Mouse (Mus musculus) regulatory T cell (primary cell): ENCODE measurements around the gene Tmem132d.

Experiments
- in situ Hi-C: fragments of 300-600 bp; cut with MboI, MseI; formaldehyde crosslinking; loops from one replicate; pipeline ENCODE4 v1.15.1; 2025; ENCODE audit warnings: high pct_unique_total_duplicates

Gene Tmem132d

DNA sequence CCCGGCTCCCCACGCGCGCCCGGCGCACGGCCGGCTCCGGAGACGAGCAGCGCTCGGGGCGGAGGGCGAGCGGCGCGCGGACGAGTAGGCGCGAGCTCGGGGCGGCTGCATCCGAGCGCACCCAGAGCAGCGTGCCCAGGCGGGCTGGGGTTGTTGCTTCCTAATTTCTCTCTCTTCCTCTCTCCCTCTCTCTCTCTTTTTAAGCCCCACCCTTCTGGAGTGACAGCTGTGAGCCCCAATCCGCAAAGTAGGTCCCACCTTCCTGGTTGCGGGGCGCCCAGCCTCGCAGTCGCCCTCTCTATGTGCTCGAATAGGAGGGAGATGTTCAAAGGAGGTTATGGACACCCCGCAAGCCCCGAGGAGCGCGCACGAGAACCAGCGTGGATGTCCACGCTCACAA lies at the start of gene Tmem132d:
Tmem132d (minus strand) TSS at position 162 of the 400 bp plus-strand sequence.
- in situ Hi-C loops, result no loop called here

DNA sequence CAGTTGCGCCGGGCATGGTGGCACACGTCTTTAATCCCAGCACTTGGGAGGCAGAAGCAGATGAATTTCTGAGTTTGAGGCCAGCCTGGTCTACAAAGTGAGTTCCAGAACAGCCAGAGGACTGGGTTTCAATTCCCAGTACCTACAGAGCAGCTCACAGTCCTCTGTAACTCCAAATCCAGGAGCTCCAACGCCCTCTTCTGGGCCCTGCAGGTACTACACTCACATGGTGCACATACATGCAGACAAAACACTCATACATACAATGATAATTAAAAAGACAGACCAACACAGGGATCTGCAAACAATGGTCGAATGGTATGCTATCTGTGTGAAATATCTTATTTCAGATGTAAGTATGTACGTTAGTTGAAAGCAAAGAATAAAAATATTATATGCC lies 47.9 kb upstream of the Tmem132d start:
- in situ Hi-C loops, result no loop called here

- in situ Hi-C loops, result no loop called here
These were observed 42.5 kb upstream of the Tmem132d start for GRCm38 (mm10) chr5:128475372-128475771.

- in situ Hi-C loops, result no loop called here
These were observed 36.9 kb upstream of the Tmem132d start for GRCm38 (mm10) chr5:128469812-128470211.

DNA sequence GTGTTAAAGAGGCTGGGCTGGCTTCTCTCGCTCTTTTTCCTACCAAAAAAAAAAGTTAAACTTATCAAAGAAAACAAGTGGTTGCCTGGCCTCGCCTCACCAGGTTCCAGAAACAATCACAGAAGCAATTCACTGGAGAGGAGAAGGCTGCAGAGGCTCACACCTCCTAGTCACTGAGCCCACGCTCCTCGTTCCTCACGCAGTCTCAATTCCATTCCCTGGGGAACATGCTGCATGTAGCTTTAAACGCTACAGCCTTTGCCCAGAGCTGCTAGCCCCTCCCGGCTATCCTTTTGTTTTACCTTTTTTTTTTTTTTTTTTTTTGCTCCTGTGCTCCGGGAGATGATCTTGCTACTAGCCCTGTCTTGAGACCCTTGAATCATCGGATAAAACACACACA lies 31.6 kb upstream of the Tmem132d start:
- in situ Hi-C loops, result no loop called here

DNA sequence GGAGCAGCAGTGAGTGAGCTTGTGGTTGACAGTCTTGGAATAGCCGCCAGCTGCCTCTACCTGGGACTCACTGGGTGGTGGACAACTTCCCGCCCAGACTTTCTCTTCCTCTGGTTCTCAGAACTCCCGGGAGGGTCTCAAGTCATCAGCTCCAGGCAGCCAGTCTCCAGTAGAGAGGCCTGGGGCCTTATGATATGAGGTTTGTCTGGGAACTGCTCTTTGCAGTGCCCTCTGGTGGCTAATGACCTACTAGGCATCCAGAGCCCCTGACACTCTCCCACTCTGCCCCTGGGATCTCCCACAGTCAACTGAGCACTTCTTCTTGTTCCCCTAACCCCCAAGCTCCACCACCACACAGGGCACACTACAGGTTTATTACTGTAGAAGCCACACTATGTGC lies 27.7 kb upstream of the Tmem132d start:
- in situ Hi-C loops, result no loop called here

DNA sequence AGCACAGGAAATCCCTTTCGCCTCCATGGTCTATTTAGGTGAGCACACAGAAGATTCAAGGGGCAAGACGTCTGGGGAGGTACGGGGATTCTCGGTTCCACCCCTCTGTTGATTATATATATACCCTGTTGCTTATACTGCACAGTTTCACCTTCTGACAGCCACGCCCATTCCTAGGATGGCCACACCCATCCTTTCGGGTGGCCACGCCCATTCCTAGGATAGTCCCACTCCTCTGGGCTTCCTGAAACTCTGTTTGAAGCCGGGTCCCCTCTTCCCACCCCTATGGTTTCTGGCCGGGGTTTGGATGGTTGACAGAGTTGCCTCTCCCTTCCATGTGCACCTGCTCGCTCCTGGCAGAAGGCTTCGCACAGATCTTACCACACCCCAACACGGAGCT lies 22.9 kb upstream of the Tmem132d start:
- in situ Hi-C loops, result no loop called here

DNA sequence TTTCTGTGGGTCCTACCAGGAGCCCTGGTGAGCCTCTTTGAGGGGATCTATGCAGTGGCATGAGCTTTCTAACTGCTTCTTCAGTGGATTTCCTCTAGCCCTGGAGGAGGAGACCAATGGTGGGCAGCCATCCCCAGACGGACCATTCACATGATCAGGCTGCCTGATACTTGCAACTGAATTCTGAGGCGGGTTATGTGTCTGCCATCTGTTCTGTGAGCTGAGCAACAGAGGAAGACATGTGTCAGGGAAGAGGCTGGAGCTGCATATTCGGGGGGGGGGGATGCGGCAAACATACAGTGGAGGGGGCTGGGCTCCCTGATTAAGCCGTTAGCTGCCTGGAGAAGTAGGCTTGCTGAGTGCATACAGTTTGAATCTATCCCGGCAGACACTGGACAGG lies 19.3 kb upstream of the Tmem132d start:
- in situ Hi-C loops, result no loop called here

DNA sequence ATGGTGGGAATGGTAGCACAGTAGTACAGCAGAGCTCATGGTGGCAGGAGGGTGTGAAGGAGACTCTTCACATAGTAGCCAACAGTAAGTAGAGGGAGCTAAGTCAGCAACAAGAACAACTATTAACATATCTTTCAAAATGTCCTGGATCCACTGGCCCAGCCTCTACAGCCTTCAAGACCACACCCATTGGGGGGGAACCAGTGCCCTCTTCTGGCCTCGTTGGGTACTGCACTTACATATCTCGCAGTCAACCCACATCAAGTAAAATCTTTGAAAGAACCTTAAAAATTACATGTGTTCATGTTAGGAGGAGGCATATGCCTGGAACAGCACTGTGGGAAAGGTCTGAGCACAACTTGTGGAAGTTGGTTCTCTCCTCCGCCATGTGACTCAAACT lies 17.9 kb upstream of the Tmem132d start:
- in situ Hi-C loops, result no loop called here

DNA sequence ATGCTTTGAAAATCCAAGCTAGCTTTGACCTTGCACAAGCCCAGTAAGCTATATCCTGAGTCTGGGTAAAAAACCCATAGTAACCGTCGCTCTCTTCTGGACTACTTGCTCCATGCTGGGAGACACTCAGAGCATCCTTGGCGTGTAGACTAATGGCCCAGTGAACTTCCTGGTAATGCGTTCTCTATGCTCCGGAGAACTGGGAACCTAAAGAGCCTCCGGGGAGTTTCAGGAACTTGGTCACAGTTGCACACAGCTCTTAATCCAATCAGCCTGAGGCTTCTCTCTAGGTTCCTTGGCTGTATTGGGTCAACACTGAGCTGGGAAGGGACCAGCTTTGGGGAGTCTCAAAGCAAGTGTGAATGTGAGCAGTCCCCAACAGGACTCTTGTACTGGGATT lies 12.0 kb upstream of the Tmem132d start:
- in situ Hi-C loops, result no loop called here

- in situ Hi-C loops, result no loop called here
These were observed 11.0 kb upstream of the Tmem132d start for GRCm38 (mm10) chr5:128443848-128444247.

GRCm38 (mm10) chr5:128441121-128441520 lies 8.2 kb upstream of the Tmem132d start:
- in situ Hi-C loops, result no loop called here

DNA sequence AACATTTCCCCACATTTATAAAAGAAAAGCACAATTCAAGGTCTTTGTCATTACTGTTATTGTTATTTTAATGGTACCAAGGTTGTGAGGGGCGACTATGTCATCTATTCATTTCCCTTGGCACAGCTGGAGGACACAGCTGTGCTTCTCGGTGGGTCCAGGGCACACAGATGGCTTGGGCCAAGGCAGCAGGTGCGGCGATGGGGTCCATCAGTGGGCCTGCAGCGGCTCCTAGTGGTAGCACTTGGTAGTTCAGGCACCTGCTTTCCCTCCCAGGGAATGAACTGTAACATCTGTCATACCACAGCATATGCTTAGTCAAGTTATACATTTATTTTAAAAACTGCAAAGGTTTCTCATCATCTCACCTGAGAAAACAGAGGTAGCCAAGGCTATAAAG lies 7.0 kb upstream of the Tmem132d start:
- in situ Hi-C loops, result no loop called here

DNA sequence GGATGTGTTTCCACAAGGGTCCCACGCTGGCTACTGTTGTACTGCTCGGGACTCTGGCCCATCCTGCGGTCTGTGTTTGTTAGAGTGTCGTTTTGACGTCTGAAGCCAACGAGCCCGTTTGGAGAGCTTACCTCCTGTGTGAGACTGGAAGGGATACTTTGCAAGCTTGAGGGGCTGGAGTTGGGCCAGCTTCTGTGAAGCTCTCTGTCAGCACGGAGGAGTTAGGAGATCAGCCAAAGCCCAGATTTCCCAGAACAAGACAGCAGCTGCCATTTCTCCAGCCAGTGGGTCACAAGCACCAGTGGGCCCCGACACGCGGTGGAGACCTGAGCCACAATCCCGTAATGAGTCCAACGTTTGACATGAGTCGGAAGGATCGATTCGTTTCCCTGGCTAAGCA lies 5.2 kb upstream of the Tmem132d start:
- in situ Hi-C loops, result no loop called here

DNA sequence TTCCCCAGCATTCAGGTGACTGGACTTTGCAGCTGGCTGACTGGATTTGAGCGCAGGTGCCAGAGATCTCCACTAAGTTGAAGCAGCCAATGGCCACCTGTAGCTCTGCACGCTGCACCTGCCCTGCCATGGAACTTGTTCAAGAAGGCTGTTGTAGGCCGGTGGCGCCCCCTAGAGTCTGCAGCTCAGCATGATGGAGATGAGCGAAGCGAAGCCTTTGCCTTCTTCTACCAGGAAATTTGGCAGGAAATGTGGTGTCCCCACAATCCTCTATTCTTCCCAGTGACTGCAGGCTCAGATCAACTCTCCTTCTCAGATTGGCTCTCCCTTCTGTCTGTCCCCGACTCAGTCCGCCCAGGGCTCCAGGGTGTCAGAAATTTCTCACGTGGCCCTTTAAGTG lies 4.0 kb upstream of the Tmem132d start:
- in situ Hi-C loops, result no loop called here

DNA sequence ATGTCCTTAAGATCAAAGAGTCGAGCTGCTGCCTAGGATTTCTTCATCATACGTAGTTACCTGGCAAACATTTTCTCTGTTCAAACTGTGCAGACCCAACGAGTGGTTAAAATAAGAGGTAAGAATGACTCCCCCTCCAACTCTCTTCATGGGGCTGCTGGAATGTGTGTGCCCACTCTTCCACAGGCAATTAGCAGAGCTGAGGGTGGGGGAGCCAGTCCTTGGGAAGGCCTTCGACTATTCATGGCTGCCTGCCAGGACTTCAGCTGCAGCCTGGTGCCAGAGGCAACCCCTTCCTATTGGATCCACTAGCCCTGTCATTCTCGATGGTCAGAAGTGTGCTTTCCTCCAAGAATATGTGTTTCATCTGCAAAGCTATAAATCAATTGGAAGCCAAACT lies 2.8 kb upstream of the Tmem132d start:
- in situ Hi-C loops, result no loop called here

DNA sequence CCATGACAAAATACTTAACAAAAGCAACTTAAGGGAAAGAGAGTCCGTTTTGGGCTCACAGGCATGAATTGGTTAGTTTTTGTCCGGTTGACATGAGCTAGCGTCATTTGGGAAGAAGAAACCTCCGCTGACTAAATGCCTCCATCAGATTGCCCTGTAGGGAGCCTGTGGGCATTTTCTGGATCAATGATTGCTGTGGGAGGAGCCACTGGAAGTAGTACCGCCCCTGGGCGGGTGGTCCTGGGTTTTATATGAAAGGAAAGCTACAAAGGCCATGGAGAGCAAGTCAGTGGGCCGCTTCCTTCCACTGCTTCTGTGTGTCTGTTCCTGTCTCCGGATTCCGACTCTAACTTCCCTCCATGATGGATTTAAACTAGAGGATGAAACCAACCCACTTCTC lies 909 bp upstream of the Tmem132d start:
- in situ Hi-C loops, result no loop called here

GRCm38 (mm10) chr5:128432422-128432821 lies 455 bp downstream of the Tmem132d start:
- in situ Hi-C loops, result no loop called here

GRCm38 (mm10) chr5:128424636-128425035 lies 8.2 kb downstream of the Tmem132d start:
- in situ Hi-C loops, result no loop called here

- in situ Hi-C loops, result no loop called here
These were observed 8.7 kb downstream of the Tmem132d start for GRCm38 (mm10) chr5:128424213-128424612.

- in situ Hi-C loops, result no loop called here
These were observed 10.8 kb downstream of the Tmem132d start for GRCm38 (mm10) chr5:128422090-128422489.

- in situ Hi-C loops, result no loop called here
These were observed 14.6 kb downstream of the Tmem132d start for GRCm38 (mm10) chr5:128418149-128418710.

DNA sequence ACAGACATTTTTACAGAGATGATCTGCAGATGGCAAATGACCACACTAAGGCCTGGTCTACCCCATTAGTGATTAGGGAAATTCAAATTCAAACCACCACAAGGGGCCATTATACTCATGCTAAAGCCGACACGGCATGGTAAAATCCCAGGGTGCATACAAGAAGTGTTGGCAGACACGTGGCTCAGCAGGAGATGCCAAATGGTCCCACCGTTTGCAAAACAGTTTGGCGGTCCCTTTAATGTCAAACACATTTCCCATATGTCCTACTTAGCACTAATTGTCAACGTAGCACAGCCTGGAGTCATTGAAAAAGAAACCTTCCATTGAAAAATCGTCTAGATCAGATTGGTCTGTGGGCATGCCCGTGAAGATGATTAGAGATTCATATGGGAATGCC lies 18.8 kb downstream of the Tmem132d start:
- in situ Hi-C loops, result no loop called here

DNA sequence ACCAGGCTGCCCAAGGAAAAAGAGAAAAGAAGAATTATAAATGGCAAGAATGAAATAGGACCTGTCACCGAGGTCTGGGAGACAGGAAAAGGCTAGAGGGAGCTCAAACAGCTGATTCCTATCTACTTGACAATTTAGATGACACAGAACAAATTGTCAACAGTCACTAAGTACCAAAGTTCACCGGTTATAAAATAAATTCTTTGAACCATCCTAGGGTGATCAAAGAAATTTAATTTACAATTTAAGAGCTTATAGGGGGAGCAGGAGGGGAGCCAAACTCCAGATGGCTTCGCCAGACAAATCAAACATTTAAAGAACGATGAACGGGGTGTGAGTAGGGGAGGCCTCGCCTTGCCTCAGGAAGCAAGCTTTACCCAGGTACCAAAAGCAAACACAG lies 20.6 kb downstream of the Tmem132d start:
- in situ Hi-C loops, result no loop called here
